Mouse (Mus musculus): ENCODE measurements around the gene Zic5. TPM values are rescaled to one million over a fixed set of nuclear protein-coding genes. Genes with fewer than 3 reads are reported as not detected.

The Zic5 gene
- total and polyA plus RNA-seq, 3 experiments: not detected

- Histone ChIP-seq H3K4me3 (no peak overlapping the region), H3K9ac (ENCODE audit: low read depth, low read length) (no peak overlapping the region), H3K27me3 (ENCODE audit: control insufficient read depth, insufficient read depth, low read length) (peaks cover 29% of the 10 kb centered on the region), H3K79me2 (replicated peaks; ENCODE audit: control insufficient read depth, insufficient read depth, low read length) (no peaks in the 10 kb centered on the region), H3K36me3 (ENCODE audit: control insufficient read depth, insufficient read depth, low read length) (no peaks in the 10 kb centered on the region), H3K4me1 (ENCODE audit: control insufficient read depth, insufficient read depth, low read length) (peaks cover 2% of the 10 kb centered on the region; the same call in 1 of the 2 replicates), H3K27ac (no peak overlapping the region)
- WGBS: 21% methylated on average over 1 of the region's 1 CpGs
- intact Hi-C loops (cut with DNase I): no loop called here
- TF ChIP-seq CTCF (IDR thresholded peaks at IDR 0.05) (no peak), POLR2A (IDR thresholded peaks at IDR 0.05; ENCODE audit: insufficient read depth, low read depth, low read length) (no peak), EP300 (IDR thresholded peaks at IDR 0.05; ENCODE audit: insufficient read depth, low read depth, low read length) (no peak)
- DNase-seq: no peak
Observed at GRCm38 (mm10) chr14:122486611-122487010, 21.1 kb upstream of the Zic5 start.

GRCm38 (mm10) chr14:122485635-122486181, 20.2 kb upstream of the Zic5 start:
- Histone ChIP-seq H3K27ac (no peak overlapping the region), H3K4me3 (no peak overlapping the region), H3K9ac (ENCODE audit: low read depth, low read length) (no peak overlapping the region), H3K4me1 (ENCODE audit: control insufficient read depth, insufficient read depth, low read length) (peaks cover 2% of the 10 kb centered on the region; the same call in 1 of the 2 replicates), H3K27me3 (ENCODE audit: control insufficient read depth, insufficient read depth, low read length) (peaks cover 27% of the 10 kb centered on the region), H3K79me2 (replicated peaks; ENCODE audit: control insufficient read depth, insufficient read depth, low read length) (no peaks in the 10 kb centered on the region), H3K36me3 (ENCODE audit: control insufficient read depth, insufficient read depth, low read length) (no peaks in the 10 kb centered on the region)
- intact Hi-C loops (cut with DNase I): no loop called here
- TF ChIP-seq POLR2A (IDR thresholded peaks at IDR 0.05; ENCODE audit: insufficient read depth, low read depth, low read length): no peak
- TF ChIP-seq EP300 (IDR thresholded peaks at IDR 0.05; ENCODE audit: insufficient read depth, low read depth, low read length): no peak
- no peak for TF ChIP-seq CTCF (IDR thresholded peaks at IDR 0.05)
- WGBS: 9% methylated on average over 12 of the region's 12 CpGs
- no peak for DNase-seq

- no peaks in the 10 kb centered on the region for H3K36me3 ChIP-seq (ENCODE audit: control insufficient read depth, insufficient read depth, low read length)
- no peak overlapping the region for H3K4me3 ChIP-seq
- peaks cover 24% of the 10 kb centered on the region for H3K27me3 ChIP-seq (ENCODE audit: control insufficient read depth, insufficient read depth, low read length)
- H3K4me1 ChIP-seq (ENCODE audit: control insufficient read depth, insufficient read depth, low read length): no peaks in the 10 kb centered on the region
- H3K79me2 ChIP-seq (replicated peaks; ENCODE audit: control insufficient read depth, insufficient read depth, low read length): no peaks in the 10 kb centered on the region
- intact Hi-C loops (cut with DNase I): loop anchor here (5.0 kb wide), 1 partner anchor 47 kb away; the partner anchor contains the start of gene Pcca
- no peak overlapping the region for H3K9ac ChIP-seq (ENCODE audit: low read depth, low read length)
- no peak for DNase-seq
- no peak overlapping the region for H3K27ac ChIP-seq
- TF ChIP-seq CTCF (IDR thresholded peaks at IDR 0.05) (no peak), POLR2A (IDR thresholded peaks at IDR 0.05; ENCODE audit: insufficient read depth, low read depth, low read length) (no peak)
- WGBS: 5% methylated on average over 24 of the region's 24 CpGs
Observed at GRCm38 (mm10) chr14:122484844-122485551, 19.5 kb upstream of the Zic5 start.

GRCm38 (mm10) chr14:122484458-122484843, 19.0 kb upstream of the Zic5 start:
- 10% methylated on average over 4 of the region's 4 CpGs for WGBS
- Histone ChIP-seq H3K4me1 (ENCODE audit: control insufficient read depth, insufficient read depth, low read length) (no peaks in the 10 kb centered on the region), H3K9ac (ENCODE audit: low read depth, low read length) (no peak overlapping the region), H3K27ac (no peak overlapping the region), H3K27me3 (ENCODE audit: control insufficient read depth, insufficient read depth, low read length) (peaks cover 24% of the 10 kb centered on the region), H3K36me3 (ENCODE audit: control insufficient read depth, insufficient read depth, low read length) (no peaks in the 10 kb centered on the region), H3K79me2 (replicated peaks; ENCODE audit: control insufficient read depth, insufficient read depth, low read length) (no peaks in the 10 kb centered on the region), H3K4me3 (no peak overlapping the region)
- no peak for DNase-seq
- TF ChIP-seq EP300 (IDR thresholded peaks at IDR 0.05; ENCODE audit: insufficient read depth, low read depth, low read length): no peak
- no peak for TF ChIP-seq CTCF (IDR thresholded peaks at IDR 0.05)
- TF ChIP-seq POLR2A (IDR thresholded peaks at IDR 0.05; ENCODE audit: insufficient read depth, low read depth, low read length): no peak
- intact Hi-C loops (cut with DNase I): loop anchor here (5.0 kb wide), 1 partner anchor 48 kb away; the partner anchor contains the start of gene Pcca

- no peak for TF ChIP-seq POLR2A (IDR thresholded peaks at IDR 0.05; ENCODE audit: insufficient read depth, low read depth, low read length)
- no peak for TF ChIP-seq CTCF (IDR thresholded peaks at IDR 0.05)
- no peak for TF ChIP-seq EP300 (IDR thresholded peaks at IDR 0.05; ENCODE audit: insufficient read depth, low read depth, low read length)
- no peak overlapping the region for H3K9ac ChIP-seq (ENCODE audit: low read depth, low read length)
- no peak for DNase-seq
- 8% methylated on average over 18 of the region's 18 CpGs for WGBS
- H3K79me2 ChIP-seq (replicated peaks; ENCODE audit: control insufficient read depth, insufficient read depth, low read length): no peaks in the 10 kb centered on the region
- no peak overlapping the region for H3K4me3 ChIP-seq
- H3K36me3 ChIP-seq (ENCODE audit: control insufficient read depth, insufficient read depth, low read length): no peaks in the 10 kb centered on the region
- H3K27me3 ChIP-seq (ENCODE audit: control insufficient read depth, insufficient read depth, low read length): peaks cover 25% of the 10 kb centered on the region
- no peaks in the 10 kb centered on the region for H3K4me1 ChIP-seq (ENCODE audit: control insufficient read depth, insufficient read depth, low read length)
- intact Hi-C loops (cut with DNase I): loop anchor here (5.0 kb wide), 1 partner anchor 49 kb away; the partner anchor contains the start of gene Pcca
- H3K27ac ChIP-seq: no peak overlapping the region
Observed at GRCm38 (mm10) chr14:122483556-122484421, 18.3 kb upstream of the Zic5 start.

Measured in heart, adult 2 months (tissue).